Mouse (Mus musculus) lung, postnatal 14 days (tissue): ENCODE measurements around the gene Rln1.

Experiments
- DNase-seq: peaks from one replicate; pipeline ENCODE4 v3.0.0; 2021

Rln1 gene

GRCm38 (mm10) chr19:29360251-29360650 is 25.8 kb upstream of the Rln1 start:
- DNase-seq: no peak

GRCm38 (mm10) chr19:29356281-29356680 is 21.8 kb upstream of the Rln1 start:
- DNase-seq: no peak

- peak; percentile 95 for DNase-seq
Measured at GRCm38 (mm10) chr19:29354895-29355877, 20.7 kb upstream of the Rln1 start.

GRCm38 (mm10) chr19:29350991-29351390 is 16.5 kb upstream of the Rln1 start:
- DNase-seq: no peak

GRCm38 (mm10) chr19:29345636-29346035 is 11.2 kb upstream of the Rln1 start:
- no peak for DNase-seq

GRCm38 (mm10) chr19:29344868-29345267 is 10.4 kb upstream of the Rln1 start:
- no peak for DNase-seq

GRCm38 (mm10) chr19:29342281-29342680 is 7.8 kb upstream of the Rln1 start:
- no peak for DNase-seq

- no peak for DNase-seq
Measured at GRCm38 (mm10) chr19:29341029-29341428, 6.6 kb upstream of the Rln1 start.

GRCm38 (mm10) chr19:29336624-29337023 is 2.2 kb upstream of the Rln1 start:
- no peak for DNase-seq

GRCm38 (mm10) chr19:29326822-29327552 is 7.5 kb downstream of the Rln1 start:
- no peak for DNase-seq

GRCm38 (mm10) chr19:29326396-29326795 is 8.1 kb downstream of the Rln1 start:
- no peak for DNase-seq

GRCm38 (mm10) chr19:29325852-29326180 is 8.7 kb downstream of the Rln1 start:
- no peak for DNase-seq

- peak; percentile 79 for DNase-seq
Measured at GRCm38 (mm10) chr19:29325053-29325851, 9.2 kb downstream of the Rln1 start, which contains the start of gene Insl6. Gene Insl6 (minus strand): TSS chr19:29325356.

- no peak for DNase-seq
Measured at GRCm38 (mm10) chr19:29323416-29324049, 10.9 kb downstream of the Rln1 start.

- DNase-seq: no peak
Measured at GRCm38 (mm10) chr19:29312661-29313060, 21.8 kb downstream of the Rln1 start.

GRCm38 (mm10) chr19:29311791-29312190 is 22.7 kb downstream of the Rln1 start:
- DNase-seq: no peak

- DNase-seq: no peak
Measured at GRCm38 (mm10) chr19:29308832-29309231, 25.6 kb downstream of the Rln1 start.

- DNase-seq: no peak
Measured at GRCm38 (mm10) chr19:29302119-29302518, 32.4 kb downstream of the Rln1 start.

GRCm38 (mm10) chr19:29300919-29301318 is 33.6 kb downstream of the Rln1 start:
- DNase-seq: no peak

- no peak for DNase-seq
Measured at GRCm38 (mm10) chr19:29297366-29297765, 37.1 kb downstream of the Rln1 start.

- no peak for DNase-seq
Measured at GRCm38 (mm10) chr19:29296166-29296565, 38.3 kb downstream of the Rln1 start.

GRCm38 (mm10) chr19:29294756-29295155 is 39.7 kb downstream of the Rln1 start:
- no peak for DNase-seq

GRCm38 (mm10) chr19:29292546-29292945 is 41.9 kb downstream of the Rln1 start:
- DNase-seq: no peak
